Mouse (Mus musculus) limb, embryonic 14.5 days (tissue): ENCODE results near the gene Ephb2. TPM values are rescaled to one million over a fixed set of nuclear protein-coding genes. Genes with fewer than 3 reads are reported as not detected.

ENCODE experiments used
- ATAC-seq: fragments of 200-750 bp; cut with Nextera tagmentation; 2 replicates; pipeline ENCODE4 v1.8.0; 2017; ENCODE audit warnings: low read depth, moderate number of reproducible peaks, moderate TSS enrichment; ENCODE audit not compliant: low FRiP score
- DNase-seq: peaks from one replicate; pipeline ENCODE4 v3.0.0-alpha.2; 2015; ENCODE audit warnings: low spot score
- H3K27ac ChIP-seq: fragments of 300-500 bp; sonication (generic); replicated peaks from 2 replicates; pipeline ENCODE4 v1.5.1; 2014; ENCODE audit warnings: low read depth, mild to moderate bottlenecking, low read length, moderate library complexity, mixed read lengths
- H3K27me3 ChIP-seq: fragments of 300-500 bp; sonication (generic); 2 replicates; pipeline ENCODE4 v1.6.1; 2014; ENCODE audit warnings: low read length, mixed read lengths; ENCODE audit not compliant: control insufficient read depth, insufficient read depth
- H3K36me3 ChIP-seq: fragments of 300-500 bp; sonication (generic); 2 replicates; pipeline ENCODE4 v1.6.1; 2014; ENCODE audit warnings: mild to moderate bottlenecking, low read length, moderate library complexity, mixed read lengths; ENCODE audit not compliant: control insufficient read depth, insufficient read depth
- H3K4me1 ChIP-seq: fragments of 300-500 bp; sonication (generic); 2 replicates; pipeline ENCODE4 v1.6.1; 2014; ENCODE audit warnings: antibody characterized with exemption, low read length, mixed read lengths; ENCODE audit not compliant: control insufficient read depth, insufficient read depth
- H3K4me2 ChIP-seq: fragments of 300-500 bp; sonication (generic); replicated peaks from 2 replicates; pipeline ENCODE4 v1.6.1; 2014; ENCODE audit warnings: low read depth, mild to moderate bottlenecking, low read length, moderate library complexity; ENCODE audit not compliant: severe bottlenecking
- H3K4me3 ChIP-seq: fragments of 300-500 bp; sonication (generic); replicated peaks from 2 replicates; pipeline ENCODE4 v1.5.1; 2014; ENCODE audit warnings: low read length
- H3K9ac ChIP-seq: fragments of 300-500 bp; sonication (generic); 2 replicates; pipeline ENCODE4 v1.6.1; 2014; ENCODE audit warnings: mild to moderate bottlenecking, low read depth, low read length, moderate library complexity; ENCODE audit not compliant: severe bottlenecking
- H3K9me3 ChIP-seq: fragments of 300-500 bp; sonication (generic); 2 replicates; pipeline ENCODE4 v1.6.1; 2016; ENCODE audit warnings: low read length; ENCODE audit not compliant: control insufficient read depth
- POLR2A ChIP-seq: fragments of 200-500 bp; IDR thresholded peaks from 2 replicates; pipeline ENCODE4 v1.8.0; 2012; ENCODE audit warnings: inconsistent platforms, mild to moderate bottlenecking, moderate library complexity, borderline replicate concordance; ENCODE audit not compliant: insufficient read depth, insufficient read length; ENCODE audit errors: extremely low read depth
- WGBS: fragments of 180-500 bp; shearing (Covaris S2); extraction: QIAGEN DNeasy Blood & Tissue Kit; methylation state at CpG from one replicate; pipeline ENCODE4 v1.1.7; 2014; 5-methylcytosine and 5-hydroxymethylcytosine counted together
- microRNA-seq: library from miRNA; unstranded; fragments of <30 nt; microRNA quantifications from one replicate; pipeline ENCODE4, GENCODE M21; 2016
- polyA plus RNA-seq, 2 experiments: library from polyadenylated mRNA; depleted of rRNA in 1 of 2; stranded (reverse) in 1 of 2; unstranded in 1 of 2; fragments of >200 nt; fragmentation: Nextera tagmentation in 1 of 2; extraction: Ambion mirVana in 1 of 2; gene quantifications; 2 replicates each; pipeline versions ENCODE4 v1.2.1 to v1.2.3; 2012 to 2014

Ephb2 gene
- polyA plus RNA-seq, 2 experiments: 17.9 to 45.2 TPM

DNA sequence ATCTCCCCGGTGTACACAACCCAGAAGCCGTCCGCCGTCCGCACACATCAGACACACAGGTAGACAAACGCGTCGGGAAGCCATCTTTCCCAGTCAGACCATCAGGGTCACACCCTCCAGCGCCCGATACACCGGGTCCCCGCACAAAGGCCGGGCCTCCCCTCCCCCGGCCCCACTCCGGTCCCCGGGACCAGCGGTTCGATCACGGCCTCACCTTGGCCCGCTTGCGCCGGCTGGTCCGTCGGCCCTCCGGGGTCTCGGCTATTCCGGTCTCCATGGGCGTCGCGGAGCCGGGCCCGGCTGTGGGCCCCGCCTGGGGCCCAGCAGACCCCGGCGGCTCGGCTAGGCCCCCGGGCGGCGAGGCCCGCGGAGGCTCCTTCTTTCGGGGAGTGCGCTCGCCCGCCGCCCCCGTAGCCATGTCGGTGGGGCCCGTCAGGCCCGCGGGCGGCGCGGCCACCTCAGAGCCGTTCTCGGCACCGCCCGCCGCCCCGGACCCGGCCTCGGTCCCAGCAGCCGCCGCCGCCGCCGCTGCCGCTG is 233.7 kb downstream of the Ephb2 start:
- ATAC-seq (peak; percentile 45), DNase-seq (peak; percentile 25)
- WGBS: under 1% methylated on average over 38 of the region's 68 CpGs
- no peak for TF ChIP-seq POLR2A
- no peaks in the 10 kb centered on the region for H3K36me3 ChIP-seq
- H3K9me3 ChIP-seq: no peaks in the 10 kb centered on the region
- peak overlapping the region; percentile 96 for H3K4me3 ChIP-seq
- no peaks in the 10 kb centered on the region for H3K27me3 ChIP-seq
- peak overlapping the region; percentile 57; the same call in 1 of the 2 replicates for H3K4me2 ChIP-seq
- peaks cover 10% of the 10 kb centered on the region for H3K4me1 ChIP-seq
- peak overlapping the region; percentile 93 for H3K27ac ChIP-seq
- H3K9ac ChIP-seq: peak overlapping the region; percentile 99

GRCm38 (mm10) chr4:136601476-136601875 is 234.3 kb downstream of the Ephb2 start:
- peak overlapping the region; percentile 57 for H3K4me2 ChIP-seq
- no peak for ATAC-seq
- H3K27ac ChIP-seq: no peak overlapping the region
- H3K4me3 ChIP-seq: peak overlapping the region; percentile 96
- peak overlapping the region; percentile 99 for H3K9ac ChIP-seq
- peaks cover 10% of the 10 kb centered on the region for H3K4me1 ChIP-seq
- no peaks in the 10 kb centered on the region for H3K9me3 ChIP-seq
- TF ChIP-seq POLR2A: no peak
- no peaks in the 10 kb centered on the region for H3K36me3 ChIP-seq
- no peaks in the 10 kb centered on the region for H3K27me3 ChIP-seq
- WGBS: under 1% methylated on average over 13 of the region's 13 CpGs
- DNase-seq: peak; percentile 79

- H3K27ac ChIP-seq: no peak overlapping the region
- peaks cover 10% of the 10 kb centered on the region for H3K4me1 ChIP-seq
- TF ChIP-seq POLR2A: no peak
- no peaks in the 10 kb centered on the region for H3K36me3 ChIP-seq
- H3K9me3 ChIP-seq: no peaks in the 10 kb centered on the region
- no peak for ATAC-seq
- WGBS: 84% methylated on average over 2 of the region's 2 CpGs
- H3K27me3 ChIP-seq: no peaks in the 10 kb centered on the region
- DNase-seq: no peak
- H3K9ac ChIP-seq: no peak overlapping the region
- H3K4me3 ChIP-seq: peak overlapping the region; percentile 96
- H3K4me2 ChIP-seq: peak overlapping the region; percentile 57
Observed at GRCm38 (mm10) chr4:136600536-136600935, 235.3 kb downstream of the Ephb2 start.

GRCm38 (mm10) chr4:136599869-136600268 is 235.9 kb downstream of the Ephb2 start:
- Histone ChIP-seq H3K27ac (no peak overlapping the region), H3K4me1 (peaks cover 10% of the 10 kb centered on the region), H3K9ac (no peak overlapping the region), H3K4me2 (no peak overlapping the region), H3K9me3 (no peaks in the 10 kb centered on the region), H3K36me3 (no peaks in the 10 kb centered on the region), H3K27me3 (no peaks in the 10 kb centered on the region), H3K4me3 (no peak overlapping the region)
- no peak for ATAC-seq
- no peak for TF ChIP-seq POLR2A
- DNase-seq: no peak
- WGBS: 92% methylated on average over 3 of the region's 3 CpGs

- no peak for ATAC-seq
- Histone ChIP-seq H3K36me3 (no peaks in the 10 kb centered on the region), H3K9ac (no peak overlapping the region), H3K27ac (no peak overlapping the region), H3K4me2 (no peak overlapping the region), H3K27me3 (no peaks in the 10 kb centered on the region), H3K9me3 (no peaks in the 10 kb centered on the region), H3K4me3 (no peak overlapping the region), H3K4me1 (peaks cover 10% of the 10 kb centered on the region)
- no peak for TF ChIP-seq POLR2A
- WGBS: 92% methylated on average over 7 of the region's 7 CpGs
- no peak for DNase-seq
Observed at GRCm38 (mm10) chr4:136598268-136598876, 237.4 kb downstream of the Ephb2 start.

Small RNAs within 50 kb of the gene (microRNA-seq; reads per million reads assigned to microRNA genes)
- not detected for gene Gm22180

Other genes starting within 250 kb of the Ephb2 start
- gene Kdm1a, start 233.3 kb downstream of the Ephb2 start, polyA plus RNA-seq (2012; rRNA removed): 89.9 and 97.9 TPM in 2 replicates
- 51.9 and 62.8 TPM in 2 replicates for gene Kdm1a, start 233.3 kb downstream of the Ephb2 start, polyA plus RNA-seq (2014; fragmentation: Nextera tagmentation; extraction: Ambion mirVana)
- not detected in 2 replicates for gene Tex46, start 225.6 kb downstream of the Ephb2 start, polyA plus RNA-seq (2012; rRNA removed)
- gene Tex46, start 225.6 kb downstream of the Ephb2 start, polyA plus RNA-seq (2014; fragmentation: Nextera tagmentation; extraction: Ambion mirVana): not detected in 2 replicates
- 0.09 and 0.12 TPM in 2 replicates for gene Lactbl1, start 213.4 kb downstream of the Ephb2 start, polyA plus RNA-seq (2012; rRNA removed)
- gene Lactbl1, start 213.4 kb downstream of the Ephb2 start, polyA plus RNA-seq (2014; fragmentation: Nextera tagmentation; extraction: Ambion mirVana): 0.07 TPM in 1 of 2 replicates, not detected in the other
- 56.2 and 66.4 TPM in 2 replicates for gene C1qb, start 50.2 kb upstream of the Ephb2 start, polyA plus RNA-seq (2012; rRNA removed)
- 81.2 and 81.8 TPM in 2 replicates for gene C1qb, start 50.2 kb upstream of the Ephb2 start, polyA plus RNA-seq (2014; fragmentation: Nextera tagmentation; extraction: Ambion mirVana)
- 36.7 and 44.6 TPM in 2 replicates for gene C1qc, start 57.1 kb upstream of the Ephb2 start, polyA plus RNA-seq (2012; rRNA removed)
- 40.5 and 43.2 TPM in 2 replicates for gene C1qc, start 57.1 kb upstream of the Ephb2 start, polyA plus RNA-seq (2014; fragmentation: Nextera tagmentation; extraction: Ambion mirVana)
- gene C1qa, start 62.8 kb upstream of the Ephb2 start, polyA plus RNA-seq (2012; rRNA removed): 27.9 and 34.9 TPM in 2 replicates
- 40.1 and 46.2 TPM in 2 replicates for gene C1qa, start 62.8 kb upstream of the Ephb2 start, polyA plus RNA-seq (2014; fragmentation: Nextera tagmentation; extraction: Ambion mirVana)
- 6.0 and 7.1 TPM in 2 replicates for gene Epha8, start 120.8 kb upstream of the Ephb2 start, polyA plus RNA-seq (2012; rRNA removed)
- 1.8 and 2.3 TPM in 2 replicates for gene Epha8, start 120.8 kb upstream of the Ephb2 start, polyA plus RNA-seq (2014; fragmentation: Nextera tagmentation; extraction: Ambion mirVana)
- 7.5 and 12.0 TPM in 2 replicates for gene Zbtb40, start 212.8 kb upstream of the Ephb2 start, polyA plus RNA-seq (2012; rRNA removed)
- gene Zbtb40, start 212.8 kb upstream of the Ephb2 start, polyA plus RNA-seq (2014; fragmentation: Nextera tagmentation; extraction: Ambion mirVana): 5.0 TPM in 2 replicates